Mouse (Mus musculus) neural tube, embryonic 13.5 days (tissue): ENCODE data around the gene Lyar. TPM values are rescaled to one million over a fixed set of nuclear protein-coding genes. Genes with fewer than 3 reads are reported as not detected.

Experiments
- ATAC-seq: fragments of 200-750 bp; cut with Nextera tagmentation; 2 replicates; pipeline ENCODE4 v1.8.0; 2017; ENCODE audit warnings: low read depth, mild to moderate bottlenecking, moderate TSS enrichment, moderate library complexity
- H3K27ac ChIP-seq: fragments of 300-500 bp; sonication (generic); replicated peaks from 2 replicates; pipeline ENCODE4 v1.5.1; 2015; ENCODE audit warnings: moderate library complexity, mild to moderate bottlenecking, inconsistent platforms
- H3K27me3 ChIP-seq: fragments of 300-500 bp; sonication (generic); 2 replicates; pipeline ENCODE4 v1.6.1; 2015; ENCODE audit warnings: mild to moderate bottlenecking, inconsistent platforms
- H3K36me3 ChIP-seq: fragments of 300-500 bp; sonication (generic); 2 replicates; pipeline ENCODE4 v1.6.1; 2015; ENCODE audit warnings: mild to moderate bottlenecking, inconsistent platforms
- H3K4me1 ChIP-seq: fragments of 300-500 bp; sonication (generic); replicated peaks from 2 replicates; pipeline ENCODE4 v1.6.1; 2015; ENCODE audit warnings: inconsistent platforms
- H3K4me2 ChIP-seq: fragments of 300-500 bp; sonication (generic); 2 replicates; pipeline ENCODE4 v1.6.1; 2015; ENCODE audit warnings: inconsistent platforms, mild to moderate bottlenecking, moderate library complexity
- H3K4me3 ChIP-seq: fragments of 300-500 bp; sonication (generic); 2 replicates; pipeline ENCODE4 v1.5.1; 2015; ENCODE audit warnings: mild to moderate bottlenecking, inconsistent platforms
- H3K9ac ChIP-seq: fragments of 300-500 bp; sonication (generic); 2 replicates; pipeline ENCODE4 v1.6.1; 2015; ENCODE audit warnings: moderate library complexity, mild to moderate bottlenecking, inconsistent platforms
- H3K9me3 ChIP-seq: fragments of 300-500 bp; sonication (generic); 2 replicates; pipeline ENCODE4 v1.6.1; 2016; ENCODE audit warnings: inconsistent platforms
- WGBS: fragments of 180-500 bp; shearing (Covaris S2); methylation state at CpG from one replicate; pipeline ENCODE4 v1.1.7; 2015; 5-methylcytosine and 5-hydroxymethylcytosine counted together
- polyA plus RNA-seq: library from polyadenylated mRNA; unstranded; fragments of >200 nt; fragmentation: Nextera tagmentation; extraction: Ambion mirVana; gene quantifications from 2 replicates; pipeline ENCODE4 v1.2.1, GENCODE M21; 2015

Lyar gene
- polyA plus RNA-seq = 44.5 and 47.7 TPM in 2 replicates

GRCm38 (mm10) chr5:38220328-38220912 lies at the start of gene Lyar, which contains the start of gene Zbtb49:
Gene Lyar, plus strand, starts transcription at chr5:38220470.
Gene Zbtb49, minus strand, starts transcription at chr5:38220457.
- no peaks in the 10 kb centered on the region for H3K27me3 ChIP-seq
- H3K4me3 ChIP-seq = peak within 1 kb of the TSS; percentile 82
- ATAC-seq = peak; percentile 95
- WGBS = under 1% methylated on average over 55 of the region's 55 CpGs
- peak within 1 kb of the TSS; percentile 92 for H3K9ac ChIP-seq
- no peaks in the 10 kb centered on the region for H3K9me3 ChIP-seq
- peaks cover 17% of the 10 kb centered on the region for H3K36me3 ChIP-seq
- peak within 1 kb of the TSS; percentile 86 for H3K27ac ChIP-seq
- H3K4me2 ChIP-seq = peak within 1 kb of the TSS; percentile 83
- H3K4me1 ChIP-seq = peaks cover 40% of the 10 kb centered on the region

GRCm38 (mm10) chr5:38173766-38174165 lies 46.5 kb upstream of the Lyar start:
- Histone ChIP-seq H3K36me3 (no peaks in the 10 kb centered on the region), H3K27me3 (no peaks in the 10 kb centered on the region), H3K4me2 (no peak overlapping the region), H3K27ac (no peak overlapping the region), H3K4me3 (no peak overlapping the region), H3K9ac (no peak overlapping the region), H3K4me1 (0 out of 2 replicates have a peak, but pooled peaks cover 6% of the 10 kb centered on the region), H3K9me3 (0 out of 2 replicates have a peak, but pooled peaks cover 7% of the 10 kb centered on the region)
- WGBS = 62% methylated on average over 5 of the region's 5 CpGs
- no peak for ATAC-seq

GRCm38 (mm10) chr5:38174256-38174912 lies 45.9 kb upstream of the Lyar start:
- no peak overlapping the region for H3K9ac ChIP-seq
- H3K9me3 ChIP-seq = 0 out of 2 replicates have a peak, but pooled peaks cover 7% of the 10 kb centered on the region
- H3K4me2 ChIP-seq = no peak overlapping the region
- no peak overlapping the region; the same call in 1 of the 2 replicates for H3K27ac ChIP-seq
- peak; percentile 40 for ATAC-seq
- no peaks in the 10 kb centered on the region for H3K36me3 ChIP-seq
- no peak overlapping the region for H3K4me3 ChIP-seq
- H3K4me1 ChIP-seq = 0 out of 2 replicates have a peak, but pooled peaks cover 6% of the 10 kb centered on the region
- 66% methylated on average over 16 of the region's 16 CpGs for WGBS
- H3K27me3 ChIP-seq = no peaks in the 10 kb centered on the region

- Histone ChIP-seq H3K36me3 (no peaks in the 10 kb centered on the region), H3K4me3 (no peak overlapping the region), H3K27ac (no peak overlapping the region), H3K9ac (no peak overlapping the region), H3K27me3 (no peaks in the 10 kb centered on the region), H3K4me2 (no peak overlapping the region), H3K4me1 (no peaks in the 10 kb centered on the region), H3K9me3 (no peaks in the 10 kb centered on the region)
- ATAC-seq = no peak
- 90% methylated on average over 6 of the region's 6 CpGs for WGBS
Measured at GRCm38 (mm10) chr5:38184688-38185285, 35.5 kb upstream of the Lyar start.

GRCm38 (mm10) chr5:38187006-38187405 lies 33.3 kb upstream of the Lyar start:
- Histone ChIP-seq H3K27ac (no peak overlapping the region), H3K4me1 (no peaks in the 10 kb centered on the region), H3K9me3 (no peaks in the 10 kb centered on the region), H3K4me2 (no peak overlapping the region), H3K4me3 (no peak overlapping the region), H3K36me3 (no peaks in the 10 kb centered on the region), H3K9ac (no peak overlapping the region), H3K27me3 (no peaks in the 10 kb centered on the region)
- WGBS = 91% methylated on average over 2 of the region's 2 CpGs
- no peak for ATAC-seq

GRCm38 (mm10) chr5:38190907-38191306 lies 29.4 kb upstream of the Lyar start:
- ATAC-seq = no peak
- no peak overlapping the region for H3K4me2 ChIP-seq
- 91% methylated on average over 3 of the region's 3 CpGs for WGBS
- no peaks in the 10 kb centered on the region for H3K27me3 ChIP-seq
- H3K9ac ChIP-seq = no peak overlapping the region
- H3K36me3 ChIP-seq = no peaks in the 10 kb centered on the region
- no peak overlapping the region for H3K27ac ChIP-seq
- no peaks in the 10 kb centered on the region for H3K9me3 ChIP-seq
- H3K4me3 ChIP-seq = no peak overlapping the region
- H3K4me1 ChIP-seq = no peaks in the 10 kb centered on the region

GRCm38 (mm10) chr5:38194946-38195345 lies 25.3 kb upstream of the Lyar start:
- H3K9ac ChIP-seq = no peak overlapping the region
- no peak for ATAC-seq
- H3K4me1 ChIP-seq = no peaks in the 10 kb centered on the region
- no peak overlapping the region for H3K4me2 ChIP-seq
- H3K9me3 ChIP-seq = no peaks in the 10 kb centered on the region
- H3K27ac ChIP-seq = no peak overlapping the region
- H3K36me3 ChIP-seq = peaks cover 13% of the 10 kb centered on the region
- no peaks in the 10 kb centered on the region for H3K27me3 ChIP-seq
- H3K4me3 ChIP-seq = no peak overlapping the region
- 51% methylated on average over 2 of the region's 2 CpGs for WGBS

GRCm38 (mm10) chr5:38195941-38196340 lies 24.3 kb upstream of the Lyar start:
- ATAC-seq = no peak
- no peak overlapping the region for H3K27ac ChIP-seq
- H3K4me2 ChIP-seq = no peak overlapping the region
- H3K36me3 ChIP-seq = peaks cover 21% of the 10 kb centered on the region
- no peaks in the 10 kb centered on the region for H3K27me3 ChIP-seq
- no peaks in the 10 kb centered on the region for H3K9me3 ChIP-seq
- H3K9ac ChIP-seq = no peak overlapping the region
- no peak overlapping the region for H3K4me3 ChIP-seq
- no peaks in the 10 kb centered on the region for H3K4me1 ChIP-seq

GRCm38 (mm10) chr5:38196821-38197481 lies 23.3 kb upstream of the Lyar start:
- H3K27me3 ChIP-seq = no peaks in the 10 kb centered on the region
- no peak overlapping the region for H3K4me2 ChIP-seq
- no peaks in the 10 kb centered on the region for H3K4me1 ChIP-seq
- peak; percentile 23; the same call in 1 of the 2 replicates for ATAC-seq
- no peak overlapping the region for H3K27ac ChIP-seq
- H3K9me3 ChIP-seq = no peaks in the 10 kb centered on the region
- H3K9ac ChIP-seq = no peak overlapping the region
- no peak overlapping the region for H3K4me3 ChIP-seq
- peaks cover 31% of the 10 kb centered on the region for H3K36me3 ChIP-seq
- 70% methylated on average over 5 of the region's 5 CpGs for WGBS

GRCm38 (mm10) chr5:38197482-38197823 lies 22.8 kb upstream of the Lyar start:
- H3K27me3 ChIP-seq = no peaks in the 10 kb centered on the region
- H3K27ac ChIP-seq = no peak overlapping the region
- 13% methylated on average over 7 of the region's 7 CpGs for WGBS
- H3K4me1 ChIP-seq = no peaks in the 10 kb centered on the region
- peak; percentile 79 for ATAC-seq
- H3K9me3 ChIP-seq = no peaks in the 10 kb centered on the region
- no peak overlapping the region for H3K4me3 ChIP-seq
- no peak overlapping the region for H3K4me2 ChIP-seq
- H3K36me3 ChIP-seq = peaks cover 36% of the 10 kb centered on the region
- no peak overlapping the region for H3K9ac ChIP-seq

GRCm38 (mm10) chr5:38199686-38200085 lies 20.6 kb upstream of the Lyar start:
- Histone ChIP-seq H3K4me2 (no peak overlapping the region), H3K36me3 (peaks cover 58% of the 10 kb centered on the region)
- WGBS = 96% methylated on average over 2 of the region's 2 CpGs

GRCm38 (mm10) chr5:38205303-38205726 lies 15.0 kb upstream of the Lyar start:
- WGBS = 83% methylated on average over 7 of the region's 7 CpGs
- Histone ChIP-seq H3K4me3 (no peak overlapping the region), H3K9ac (no peak overlapping the region), H3K4me2 (no peak overlapping the region), H3K36me3 (peaks cover 88% of the 10 kb centered on the region), H3K4me1 (no peaks in the 10 kb centered on the region), H3K27me3 (no peaks in the 10 kb centered on the region), H3K27ac (no peak overlapping the region), H3K9me3 (no peaks in the 10 kb centered on the region)
- ATAC-seq = no peak

More at GRCm38 (mm10) chr5:38199686-38200085, 20.6 kb upstream of the Lyar start:
- Histone ChIP-seq H3K9ac (no peak overlapping the region), H3K4me1 (no peaks in the 10 kb centered on the region), H3K4me3 (no peak overlapping the region), H3K27ac (no peak overlapping the region), H3K9me3 (no peaks in the 10 kb centered on the region), H3K27me3 (no peaks in the 10 kb centered on the region)
- ATAC-seq = no peak
